In the genomic region with DNA sequence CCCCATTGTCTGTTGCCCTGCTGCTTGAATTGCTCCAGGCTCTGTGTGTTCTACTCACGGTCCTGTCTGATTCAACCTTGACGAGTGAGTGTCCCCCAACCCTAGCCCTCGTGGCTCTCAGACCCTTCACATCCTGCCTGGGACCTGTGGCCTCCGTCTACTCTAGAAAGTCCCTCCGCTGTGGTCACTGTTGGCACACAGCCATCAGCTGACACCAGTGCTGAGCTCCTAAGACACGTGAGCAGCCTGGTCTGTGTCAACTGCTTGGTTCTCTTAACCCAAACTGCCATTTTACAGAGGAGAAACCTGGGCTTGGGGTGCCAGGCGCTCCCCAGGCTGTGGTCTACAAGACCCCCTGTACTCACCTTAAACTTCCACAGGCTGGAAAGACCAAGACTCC, we compare ENCODE assay signal across 14 mouse cellular contexts.
DNase-seq lines count a peak whose midpoint lies in the region; ATAC-seq and TF ChIP-seq lines count a peak whose summit lies in the region.
"Had no signal": no experiment of that assay in that cellular context is flagged by ENCODE, and none has a peak within 500 bp of the region (broad histone marks: within the 10 kb centered on the region; RNA-seq: fewer than 3 reads in every experiment).

No protein-coding gene starts in this region.

- ATAC-seq in heart, postnatal 0 days (ENCODE audit: insufficient read depth, low read depth) = no peak
- no peak for ATAC-seq in hindbrain, postnatal 0 days
- ATAC-seq: forebrain, embryonic 16.5 days; intestine, postnatal 0 days; midbrain, embryonic 13.5 days had no signal

- H3K4me1 ChIP-seq in heart, postnatal 0 days (ENCODE audit: control insufficient read depth, insufficient read depth) = no peaks in the 10 kb centered on the region; the same call in 1 of the 2 replicates
- H3K4me1 ChIP-seq in hindbrain, postnatal 0 days (ENCODE audit: insufficient read depth, low read length) = no peaks in the 10 kb centered on the region

- no peak overlapping the region for H3K9ac ChIP-seq in heart, postnatal 0 days (replicated peaks; ENCODE audit: low read depth, low read length)
- no peak overlapping the region for H3K9ac ChIP-seq in hindbrain, postnatal 0 days (replicated peaks; ENCODE audit: low read length)
- H3K9ac ChIP-seq: midbrain, embryonic 13.5 days had no signal

- H3K9me3 ChIP-seq in heart, postnatal 0 days (replicated peaks; ENCODE audit: control insufficient read depth, low read length) = no peaks in the 10 kb centered on the region
- no peaks in the 10 kb centered on the region for H3K9me3 ChIP-seq in hindbrain, postnatal 0 days (ENCODE audit: low read length)
- H3K9me3 ChIP-seq: midbrain, embryonic 13.5 days had no signal

- peak; percentile 14 for DNase-seq in heart, postnatal 0 days (ENCODE audit: low spot score)
- DNase-seq in heart, adult 11 months = no peak
- peak; percentile 29 for DNase-seq in lung, postnatal 10 days
- no peak for DNase-seq in lung, postnatal 14 days
- peak; percentile 58 for DNase-seq in adrenal gland, adult 2 months
- DNase-seq in gastrocnemius, postnatal 10 days = peak; percentile 39
- no peak for DNase-seq in urinary bladder, postnatal 25 days (ENCODE audit: low spot score)
- DNase-seq in hindbrain, postnatal 0 days (ENCODE audit: low spot score) = no peak
- DNase-seq: cerebellum, adult 11-12 months; embryo, embryonic 11 days; thymus, postnatal 36 days had no signal

- 22% methylated on average over 7 of the region's 7 CpGs for WGBS in heart, postnatal 0 days
- 50% methylated on average over 7 of the region's 7 CpGs for WGBS in hindbrain, postnatal 0 days

- no peak for TF ChIP-seq EP300 in heart, postnatal 0 days (IDR thresholded peaks at IDR 0.05; ENCODE audit: low read depth)

- H3K36me3 ChIP-seq in heart, postnatal 0 days (replicated peaks; ENCODE audit: control insufficient read depth, insufficient read depth, low read length) = no peaks in the 10 kb centered on the region
- no peaks in the 10 kb centered on the region for H3K36me3 ChIP-seq in hindbrain, postnatal 0 days (ENCODE audit: insufficient read depth, low read length)
- H3K36me3 ChIP-seq: midbrain, embryonic 13.5 days had no signal

- no peak overlapping the region for H3K27ac ChIP-seq in heart, postnatal 0 days (ENCODE audit: low read depth)
- no peak overlapping the region for H3K27ac ChIP-seq in hindbrain, postnatal 0 days
- H3K27ac ChIP-seq: midbrain, embryonic 13.5 days had no signal

- no peaks in the 10 kb centered on the region for H3K27me3 ChIP-seq in heart, postnatal 0 days (ENCODE audit: control insufficient read depth, insufficient read depth, low read length)
- no peaks in the 10 kb centered on the region for H3K27me3 ChIP-seq in hindbrain, postnatal 0 days (ENCODE audit: insufficient read depth, low read length)

- H3K4me3 ChIP-seq in heart, postnatal 0 days (ENCODE audit: low read depth, low read length) = no peak overlapping the region
- H3K4me3 ChIP-seq in hindbrain, postnatal 0 days (ENCODE audit: low read length) = no peak overlapping the region
- H3K4me3 ChIP-seq: midbrain, embryonic 13.5 days had no signal

- TF ChIP-seq CTCF in heart, postnatal 0 days (IDR thresholded peaks at IDR 0.05; ENCODE audit: low read depth) = no peak
- TF ChIP-seq CTCF in hindbrain, postnatal 0 days (IDR thresholded peaks at IDR 0.05; ENCODE audit: low read depth) = no peak

- H3K4me2 ChIP-seq in heart, postnatal 0 days (ENCODE audit: low read depth, low read length) = no peak overlapping the region
- no peak overlapping the region for H3K4me2 ChIP-seq in hindbrain, postnatal 0 days (ENCODE audit: low read depth, low read length)
- H3K4me2 ChIP-seq: midbrain, embryonic 13.5 days had no signal

Comparison
In these comparisons a context has a peak if more than half of its experiments do, and no peak if none do; other contexts are left out.
1. DNase-seq: peak in heart, postnatal 0 days (single experiment), lung, postnatal 10 days (single experiment), adrenal gland, adult 2 months (single experiment) and gastrocnemius, postnatal 10 days (single experiment); none in heart, adult 11 months (single experiment), lung, postnatal 14 days (single experiment), urinary bladder, postnatal 25 days (single experiment) and hindbrain, postnatal 0 days (single experiment).